Mouse (Mus musculus): Measurements from ENCODE around the gene Ppa1.
"Not testable (repeated sequence)": the region's sequence is repeated elsewhere in the genome, so short reads cannot be mapped to it uniquely, and the experiment has no call there.

Gene Ppa1

GRCm38 (mm10) chr10:61647790-61648736, at the start of gene Ppa1:
Gene Ppa1, plus strand, starts transcription at chr10:61648552.
- DNase-seq (ENCODE audit: low spot score) = peak; percentile 72

GRCm38 (mm10) chr10:61599556-61600114, 48.7 kb upstream of the Ppa1 start:
- no peak for DNase-seq (ENCODE audit: low spot score)

- peak; percentile 27 for DNase-seq (ENCODE audit: low spot score)
Measured at GRCm38 (mm10) chr10:61602283-61603033, 45.9 kb upstream of the Ppa1 start.

- no peak for DNase-seq (ENCODE audit: low spot score)
Measured at GRCm38 (mm10) chr10:61604376-61605065, 43.8 kb upstream of the Ppa1 start.

- DNase-seq (ENCODE audit: low spot score) = not testable (repeated sequence)
Measured at GRCm38 (mm10) chr10:61605381-61605780, 43.0 kb upstream of the Ppa1 start.

GRCm38 (mm10) chr10:61605851-61606250, 42.5 kb upstream of the Ppa1 start:
- peak; percentile 54 for DNase-seq (ENCODE audit: low spot score)

GRCm38 (mm10) chr10:61608233-61608632, 40.1 kb upstream of the Ppa1 start:
- DNase-seq (ENCODE audit: low spot score) = no peak

GRCm38 (mm10) chr10:61610650-61611235, 37.6 kb upstream of the Ppa1 start:
- no peak for DNase-seq (ENCODE audit: low spot score)

GRCm38 (mm10) chr10:61614311-61614710, 34.0 kb upstream of the Ppa1 start:
- no peak for DNase-seq (ENCODE audit: low spot score)

- DNase-seq (ENCODE audit: low spot score) = no peak
Measured at GRCm38 (mm10) chr10:61618528-61618927, 29.8 kb upstream of the Ppa1 start.

- no peak for DNase-seq (ENCODE audit: low spot score)
Measured at GRCm38 (mm10) chr10:61621681-61622080, 26.7 kb upstream of the Ppa1 start.

GRCm38 (mm10) chr10:61623874-61624273, 24.5 kb upstream of the Ppa1 start:
- not testable (repeated sequence) for DNase-seq (ENCODE audit: low spot score)

- no peak for DNase-seq (ENCODE audit: low spot score)
Measured at GRCm38 (mm10) chr10:61624771-61625170, 23.6 kb upstream of the Ppa1 start.

GRCm38 (mm10) chr10:61625381-61626257, 22.7 kb upstream of the Ppa1 start:
- no peak for DNase-seq (ENCODE audit: low spot score)

GRCm38 (mm10) chr10:61626551-61626950, 21.8 kb upstream of the Ppa1 start:
- DNase-seq (ENCODE audit: low spot score) = no peak

- DNase-seq (ENCODE audit: low spot score) = no peak
Measured at GRCm38 (mm10) chr10:61627195-61627937, 21.0 kb upstream of the Ppa1 start.

- no peak for DNase-seq (ENCODE audit: low spot score)
Measured at GRCm38 (mm10) chr10:61627938-61628250, 20.5 kb upstream of the Ppa1 start.

GRCm38 (mm10) chr10:61632445-61632844, 15.9 kb upstream of the Ppa1 start:
- DNase-seq (ENCODE audit: low spot score) = no peak

GRCm38 (mm10) chr10:61637055-61637454, 11.3 kb upstream of the Ppa1 start:
- no peak for DNase-seq (ENCODE audit: low spot score)

GRCm38 (mm10) chr10:61640363-61640762, 8.0 kb upstream of the Ppa1 start:
- no peak for DNase-seq (ENCODE audit: low spot score)
